Mouse (Mus musculus) forebrain, embryonic 14.5 days (tissue): ENCODE measurements around the gene Ostf1. TPM values are rescaled to one million over a fixed set of nuclear protein-coding genes. Genes with fewer than 3 reads are reported as not detected.
A peak's percentile ranks its signal among the peaks of the same experiment; 100 is the strongest.

Experiments
- ATAC-seq: fragments of 200-750 bp; cut with Nextera tagmentation; 2 replicates; pipeline ENCODE4 v1.8.0; 2017; ENCODE audit warnings: mild to moderate bottlenecking, moderate library complexity
- DNase-seq: peaks from one replicate; pipeline ENCODE4 v3.0.0-alpha.2; 2015; ENCODE audit warnings: low spot score
- H3K27ac ChIP-seq: fragments of 300-500 bp; sonication (generic); 2 replicates; pipeline ENCODE4 v1.5.1; 2014; ENCODE audit warnings: low read depth, mild to moderate bottlenecking, control low read depth, low read length, moderate library complexity
- H3K27me3 ChIP-seq: fragments of 300-500 bp; sonication (generic); replicated peaks from 2 replicates; pipeline ENCODE4 v1.6.1; 2014; ENCODE audit warnings: low read length, control low read depth, mixed read lengths; ENCODE audit not compliant: control insufficient read depth, insufficient read depth
- H3K36me3 ChIP-seq: fragments of 300-500 bp; sonication (generic); 2 replicates; pipeline ENCODE4 v1.6.1; 2014; ENCODE audit warnings: low read length, control low read depth; ENCODE audit not compliant: control insufficient read depth, insufficient read depth
- H3K4me1 ChIP-seq: fragments of 300-500 bp; sonication (generic); 2 replicates; pipeline ENCODE4 v1.6.1; 2014; ENCODE audit warnings: antibody characterized with exemption, low read length, control low read depth; ENCODE audit not compliant: control insufficient read depth, insufficient read depth
- H3K4me2 ChIP-seq: fragments of 300-500 bp; sonication (generic); 2 replicates; pipeline ENCODE4 v1.6.1; 2014; ENCODE audit warnings: mild to moderate bottlenecking, control low read depth, low read length
- H3K4me3 ChIP-seq: fragments of 300-500 bp; sonication (generic); 2 replicates; pipeline ENCODE4 v1.5.1; 2014; ENCODE audit warnings: low read depth, low read length, control low read depth
- H3K9ac ChIP-seq: fragments of 300-500 bp; sonication (generic); 2 replicates; pipeline ENCODE4 v1.6.1; 2014; ENCODE audit warnings: mild to moderate bottlenecking, low read length, control low read depth, moderate library complexity
- H3K9me3 ChIP-seq: fragments of 300-500 bp; sonication (generic); replicated peaks from 2 replicates; pipeline ENCODE4 v1.6.1; 2016; ENCODE audit warnings: low read length, control low read depth, mixed read lengths; ENCODE audit not compliant: control insufficient read depth
- WGBS: fragments of 180-500 bp; shearing (Covaris S2); extraction: QIAGEN DNeasy Blood & Tissue Kit; methylation state at CpG from one replicate; pipeline ENCODE4 v1.1.7; 2014; 5-methylcytosine and 5-hydroxymethylcytosine counted together
- polyA plus RNA-seq: library from polyadenylated mRNA; unstranded; fragments of >200 nt; fragmentation: Nextera tagmentation; extraction: Ambion mirVana; gene quantifications from 2 replicates; pipeline ENCODE4 v1.2.1, GENCODE M21; 2014

Gene Ostf1
- 39.7 and 40.6 TPM in 2 replicates for polyA plus RNA-seq

GRCm38 (mm10) chr19:18631644-18632219 is at the start of gene Ostf1, which contains the start of gene Nmrk1:
Ostf1 (minus strand) TSS chr19:18631823.
Nmrk1 (plus strand) TSS chr19:18631950.
- Histone ChIP-seq H3K9ac (peak within 1 kb of the TSS; percentile 69), H3K4me3 (peak within 1 kb of the TSS; percentile 64), H3K36me3 (no peaks in the 10 kb centered on the region), H3K27me3 (no peaks in the 10 kb centered on the region), H3K27ac (no peak within 1 kb of the TSS), H3K4me1 (0 out of 2 replicates have a peak, but pooled peaks cover 2% of the 10 kb centered on the region), H3K9me3 (no peaks in the 10 kb centered on the region), H3K4me2 (peak within 1 kb of the TSS; percentile 90)
- DNase-seq (peak; percentile 94), ATAC-seq (peak; percentile 99)
- WGBS: under 1% methylated on average over 47 of the region's 51 CpGs

DNA sequence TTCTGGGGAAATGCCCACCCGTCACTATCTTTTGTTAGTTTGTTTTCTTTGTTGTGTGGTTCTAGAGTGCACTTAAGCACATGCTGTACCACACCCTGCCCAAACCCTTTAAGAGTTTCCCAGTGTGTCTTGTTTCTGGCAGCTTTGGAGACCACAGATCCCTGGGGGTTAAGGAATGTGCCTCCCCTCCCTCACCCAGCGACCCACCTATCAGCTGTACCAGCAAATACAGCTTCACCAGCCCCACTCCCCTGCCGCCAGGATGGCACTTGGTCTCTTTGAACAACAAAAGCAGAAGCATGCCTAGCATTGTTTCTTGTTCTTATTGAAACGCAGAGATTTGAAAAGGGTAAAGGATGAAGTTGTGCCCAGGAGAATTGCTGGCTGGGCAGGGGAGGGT is 41.5 kb upstream of the Ostf1 start:
- Histone ChIP-seq H3K4me1 (peaks cover 19% of the 10 kb centered on the region), H3K27ac (no peak overlapping the region), H3K4me2 (peak overlapping the region; percentile 75), H3K4me3 (peak overlapping the region; percentile 9; the same call in 1 of the 2 replicates), H3K9ac (peak overlapping the region; percentile 13), H3K36me3 (no peaks in the 10 kb centered on the region), H3K27me3 (no peaks in the 10 kb centered on the region), H3K9me3 (no peaks in the 10 kb centered on the region)
- ATAC-seq: no peak
- WGBS: 10% methylated on average over 4 of the region's 4 CpGs
- no peak for DNase-seq

DNA sequence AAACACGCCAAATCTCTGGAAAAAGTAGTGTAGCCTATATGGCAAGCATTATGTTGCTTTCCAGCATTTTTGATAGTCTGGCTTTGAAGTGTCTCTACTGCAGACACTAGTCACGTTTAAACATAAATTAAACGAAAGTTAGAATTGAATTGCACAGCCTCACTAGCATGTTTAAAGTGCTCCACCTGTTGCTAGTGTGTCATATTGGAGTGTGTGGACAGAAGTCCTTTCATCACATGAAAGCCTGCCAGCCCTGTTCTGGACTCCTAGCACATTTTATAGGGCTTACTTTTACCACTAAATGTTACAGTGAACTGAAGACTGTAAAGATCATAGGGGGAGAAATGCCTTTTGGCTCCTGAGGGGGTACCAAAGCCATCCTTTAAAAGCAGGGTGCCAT is 40.9 kb upstream of the Ostf1 start:
- Histone ChIP-seq H3K4me2 (peak overlapping the region; percentile 75), H3K4me3 (peak overlapping the region; percentile 70), H3K9me3 (no peaks in the 10 kb centered on the region), H3K36me3 (no peaks in the 10 kb centered on the region), H3K27ac (no peak overlapping the region), H3K27me3 (no peaks in the 10 kb centered on the region), H3K4me1 (peaks cover 19% of the 10 kb centered on the region), H3K9ac (no peak overlapping the region; the same call in 1 of the 2 replicates)
- 56% methylated on average over 3 of the region's 3 CpGs for WGBS
- no peak for ATAC-seq
- peak; percentile 4 for DNase-seq

DNA sequence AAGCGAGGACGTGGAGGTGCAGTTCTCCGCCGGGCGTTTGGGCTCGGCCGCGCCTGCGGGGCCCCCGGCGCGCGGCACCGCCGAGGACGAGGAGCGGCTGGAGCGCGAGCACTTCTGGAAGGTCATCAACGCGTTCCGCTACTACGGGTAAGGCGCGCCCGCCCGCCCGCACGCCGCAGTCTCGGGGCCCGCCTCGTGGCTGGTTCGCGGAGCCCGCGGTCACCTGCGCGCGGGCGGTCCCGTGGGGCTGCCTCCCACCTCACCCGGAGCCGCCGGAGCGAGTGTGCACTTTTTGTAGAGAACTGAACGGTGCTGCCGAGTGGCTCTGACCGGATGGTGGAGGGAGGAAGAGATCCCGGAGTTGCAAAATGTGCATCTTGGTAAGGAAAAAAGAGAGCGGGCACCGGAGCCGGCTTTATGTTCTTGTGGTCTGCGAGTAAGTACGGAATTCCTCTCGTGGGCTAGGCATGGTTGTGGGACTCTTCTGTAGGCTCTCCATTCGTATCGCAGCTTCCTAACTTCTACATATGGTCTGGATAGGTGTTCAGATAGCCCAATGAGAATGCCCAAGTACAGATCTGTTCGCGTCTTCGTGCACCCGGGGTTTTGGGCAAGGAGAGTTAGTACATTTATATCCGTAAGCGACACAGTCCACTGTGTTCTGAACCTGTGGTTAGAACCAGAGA is 39.6 kb upstream of the Ostf1 start:
- ATAC-seq (peak; percentile 69), DNase-seq (peak; percentile 46)
- H3K36me3 ChIP-seq: no peaks in the 10 kb centered on the region
- peak overlapping the region; percentile 82 for H3K9ac ChIP-seq
- WGBS: under 1% methylated on average over 48 of the region's 64 CpGs
- H3K4me2 ChIP-seq: peak overlapping the region; percentile 75
- peak overlapping the region; percentile 68 for H3K27ac ChIP-seq
- H3K4me1 ChIP-seq: peaks cover 19% of the 10 kb centered on the region
- no peaks in the 10 kb centered on the region for H3K9me3 ChIP-seq
- H3K4me3 ChIP-seq: peak overlapping the region; percentile 70
- no peaks in the 10 kb centered on the region for H3K27me3 ChIP-seq

GRCm38 (mm10) chr19:18670608-18671007 is 39.0 kb upstream of the Ostf1 start, which contains the start of gene Carnmt1:
Carnmt1 (plus strand) TSS chr19:18670764.
- Histone ChIP-seq H3K4me3 (peak within 1 kb of the TSS; percentile 70), H3K4me2 (peak within 1 kb of the TSS; percentile 75), H3K9ac (peak within 1 kb of the TSS; percentile 82), H3K4me1 (peaks cover 19% of the 10 kb centered on the region), H3K9me3 (no peaks in the 10 kb centered on the region), H3K36me3 (no peaks in the 10 kb centered on the region), H3K27me3 (no peaks in the 10 kb centered on the region), H3K27ac (peak within 1 kb of the TSS; percentile 68)
- ATAC-seq: peak; percentile 98
- peak; percentile 99 for DNase-seq
- WGBS: under 1% methylated on average over 47 of the region's 58 CpGs

DNA sequence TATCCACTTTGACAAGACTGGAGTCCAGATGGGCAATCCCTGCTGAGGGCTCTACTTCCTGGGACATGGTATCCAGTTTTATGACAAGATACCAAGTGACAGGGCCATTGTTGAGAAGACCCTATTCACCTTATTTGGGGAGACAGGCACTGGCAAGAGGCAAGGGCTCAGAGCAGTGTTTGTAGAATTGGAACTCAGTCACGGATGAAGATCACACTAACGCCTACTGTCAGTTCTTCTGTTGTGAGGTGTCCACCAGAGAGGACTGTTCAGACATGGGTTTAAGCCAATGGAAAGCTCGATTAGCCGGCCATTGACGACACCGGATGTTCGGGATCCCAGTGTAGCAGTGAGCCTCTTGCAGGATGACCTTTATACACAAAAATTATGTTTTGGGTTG is 37.9 kb upstream of the Ostf1 start:
- 96% methylated on average over 7 of the region's 7 CpGs for WGBS
- no peak for DNase-seq

DNA sequence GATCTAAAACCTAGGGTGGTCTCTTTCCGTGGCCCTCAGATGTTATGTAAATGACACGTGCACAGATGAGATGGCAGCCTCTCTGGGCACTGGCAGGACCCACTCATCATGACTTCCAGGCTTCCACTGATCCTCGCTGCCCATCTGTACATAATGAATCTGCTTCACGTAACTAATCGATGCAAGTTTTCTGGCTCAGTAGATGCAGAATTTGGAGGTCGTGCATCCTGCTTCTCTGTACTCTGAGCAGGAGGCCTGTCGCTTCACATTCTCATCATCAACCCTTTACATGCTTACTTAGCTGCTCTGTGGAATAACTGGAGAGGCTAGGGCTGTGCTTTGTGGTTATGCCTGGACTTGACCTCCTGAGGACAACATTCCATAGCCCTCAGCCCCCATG is 35.3 kb upstream of the Ostf1 start:
- H3K27ac ChIP-seq: no peak overlapping the region
- H3K9ac ChIP-seq: no peak overlapping the region
- peaks cover 2% of the 10 kb centered on the region for H3K4me1 ChIP-seq
- WGBS: 88% methylated on average over 7 of the region's 7 CpGs
- no peak overlapping the region for H3K4me3 ChIP-seq
- H3K9me3 ChIP-seq: no peaks in the 10 kb centered on the region
- H3K4me2 ChIP-seq: no peak overlapping the region
- no peaks in the 10 kb centered on the region for H3K36me3 ChIP-seq
- no peaks in the 10 kb centered on the region for H3K27me3 ChIP-seq
- no peak for ATAC-seq
- no peak for DNase-seq

More for the DNA sequence above, 37.9 kb upstream of the Ostf1 start:
- Histone ChIP-seq H3K27ac (no peak overlapping the region), H3K4me1 (peaks cover 19% of the 10 kb centered on the region), H3K36me3 (no peaks in the 10 kb centered on the region), H3K9me3 (no peaks in the 10 kb centered on the region), H3K27me3 (no peaks in the 10 kb centered on the region), H3K4me3 (no peak overlapping the region), H3K9ac (no peak overlapping the region), H3K4me2 (no peak overlapping the region)
- no peak for ATAC-seq

GRCm38 (mm10) chr19:18663904-18664303 is 32.3 kb upstream of the Ostf1 start:
- Histone ChIP-seq H3K9ac (no peak overlapping the region), H3K9me3 (no peaks in the 10 kb centered on the region)
- ATAC-seq: no peak

GRCm38 (mm10) chr19:18661683-18662082 is 30.1 kb upstream of the Ostf1 start:
- DNase-seq: no peak
- no peaks in the 10 kb centered on the region for H3K27me3 ChIP-seq
- no peaks in the 10 kb centered on the region for H3K9me3 ChIP-seq
- WGBS: 36% methylated on average over 1 of the region's 1 CpGs
- H3K27ac ChIP-seq: no peak overlapping the region
- H3K36me3 ChIP-seq: no peaks in the 10 kb centered on the region
- no peak overlapping the region for H3K9ac ChIP-seq
- no peak for ATAC-seq
- H3K4me2 ChIP-seq: no peak overlapping the region
- H3K4me1 ChIP-seq: no peaks in the 10 kb centered on the region
- H3K4me3 ChIP-seq: no peak overlapping the region

More at GRCm38 (mm10) chr19:18663904-18664303, 32.3 kb upstream of the Ostf1 start:
- Histone ChIP-seq H3K27me3 (no peaks in the 10 kb centered on the region), H3K4me1 (no peaks in the 10 kb centered on the region), H3K36me3 (no peaks in the 10 kb centered on the region), H3K27ac (no peak overlapping the region), H3K4me2 (no peak overlapping the region), H3K4me3 (no peak overlapping the region)
- 77% methylated on average over 2 of the region's 2 CpGs for WGBS
- no peak for DNase-seq
